Mouse (Mus musculus) heart, postnatal 0 days (tissue): Measurements from ENCODE around the gene St3gal3. TPM values are rescaled to one million over a fixed set of nuclear protein-coding genes. Genes with fewer than 3 reads are reported as not detected.

Experiments used
- ATAC-seq: fragments of 200-750 bp; cut with Nextera tagmentation; 2 replicates; pipeline ENCODE4 v1.8.0; 2017; ENCODE audit warnings: low read depth, moderate number of reproducible peaks, moderate library complexity; ENCODE audit not compliant: insufficient read depth
- DNase-seq: peaks from one replicate; pipeline ENCODE4 v3.0.0-alpha.2; 2016; ENCODE audit warnings: low spot score
- H3K27ac ChIP-seq: fragments of 300-500 bp; sonication (generic); 2 replicates; pipeline ENCODE4 v1.5.1; 2014; ENCODE audit warnings: low read depth, mild to moderate bottlenecking
- H3K27me3 ChIP-seq: fragments of 300-500 bp; sonication (generic); 2 replicates; pipeline ENCODE4 v1.6.1; 2014; ENCODE audit warnings: low read length, mixed read lengths; ENCODE audit not compliant: control insufficient read depth, insufficient read depth
- H3K36me3 ChIP-seq: fragments of 300-500 bp; sonication (generic); replicated peaks from 2 replicates; pipeline ENCODE4 v1.6.1; 2014; ENCODE audit warnings: low read length, mixed read lengths; ENCODE audit not compliant: control insufficient read depth, insufficient read depth
- H3K4me1 ChIP-seq: fragments of 300-500 bp; sonication (generic); 2 replicates; pipeline ENCODE4 v1.6.1; 2014; ENCODE audit warnings: antibody characterized with exemption; ENCODE audit not compliant: control insufficient read depth, insufficient read depth
- H3K4me2 ChIP-seq: fragments of 300-500 bp; sonication (generic); 2 replicates; pipeline ENCODE4 v1.6.1; 2014; ENCODE audit warnings: low read depth, mild to moderate bottlenecking, low read length, moderate library complexity
- H3K4me3 ChIP-seq: fragments of 300-500 bp; sonication (generic); 2 replicates; pipeline ENCODE4 v1.5.1; 2014; ENCODE audit warnings: low read depth, low read length
- H3K9ac ChIP-seq: fragments of 300-500 bp; sonication (generic); replicated peaks from 2 replicates; pipeline ENCODE4 v1.6.1; 2014; ENCODE audit warnings: low read depth, low read length, mixed read lengths
- H3K9me3 ChIP-seq: fragments of 300-500 bp; sonication (generic); replicated peaks from 2 replicates; pipeline ENCODE4 v1.6.1; 2016; ENCODE audit warnings: low read length; ENCODE audit not compliant: control insufficient read depth
- CTCF ChIP-seq: IDR thresholded peaks from 2 replicates; pipeline ENCODE4 v1.5.1; 2016; ENCODE audit warnings: antibody characterized with exemption, control low read depth, low read depth
- EP300 ChIP-seq: IDR thresholded peaks from 2 replicates; pipeline ENCODE4 v1.6.1; 2016; ENCODE audit warnings: antibody characterized with exemption, low read depth
- WGBS: fragments of 180-500 bp; shearing (Covaris S2); extraction: QIAGEN DNeasy Blood & Tissue Kit; methylation state at CpG from one replicate; pipeline ENCODE4 v1.1.7; 2014; 5-methylcytosine and 5-hydroxymethylcytosine counted together
- polyA plus RNA-seq: library from polyadenylated mRNA; unstranded; fragments of >200 nt; fragmentation: Nextera tagmentation; extraction: Ambion mirVana; gene quantifications from 2 replicates; pipeline ENCODE4 v1.2.1, GENCODE M21; 2015
- total RNA-seq: library from RNA; depleted of rRNA; stranded (reverse); fragments of >200 nt; gene quantifications from 2 replicates; pipeline ENCODE4 v1.2.3, GENCODE M21; 2014; ENCODE audit warnings: low replicate concordance

St3gal3 gene
- total and polyA plus RNA-seq, 2 experiments from 2014 or later = 8.2 to 44.5 TPM

DNA sequence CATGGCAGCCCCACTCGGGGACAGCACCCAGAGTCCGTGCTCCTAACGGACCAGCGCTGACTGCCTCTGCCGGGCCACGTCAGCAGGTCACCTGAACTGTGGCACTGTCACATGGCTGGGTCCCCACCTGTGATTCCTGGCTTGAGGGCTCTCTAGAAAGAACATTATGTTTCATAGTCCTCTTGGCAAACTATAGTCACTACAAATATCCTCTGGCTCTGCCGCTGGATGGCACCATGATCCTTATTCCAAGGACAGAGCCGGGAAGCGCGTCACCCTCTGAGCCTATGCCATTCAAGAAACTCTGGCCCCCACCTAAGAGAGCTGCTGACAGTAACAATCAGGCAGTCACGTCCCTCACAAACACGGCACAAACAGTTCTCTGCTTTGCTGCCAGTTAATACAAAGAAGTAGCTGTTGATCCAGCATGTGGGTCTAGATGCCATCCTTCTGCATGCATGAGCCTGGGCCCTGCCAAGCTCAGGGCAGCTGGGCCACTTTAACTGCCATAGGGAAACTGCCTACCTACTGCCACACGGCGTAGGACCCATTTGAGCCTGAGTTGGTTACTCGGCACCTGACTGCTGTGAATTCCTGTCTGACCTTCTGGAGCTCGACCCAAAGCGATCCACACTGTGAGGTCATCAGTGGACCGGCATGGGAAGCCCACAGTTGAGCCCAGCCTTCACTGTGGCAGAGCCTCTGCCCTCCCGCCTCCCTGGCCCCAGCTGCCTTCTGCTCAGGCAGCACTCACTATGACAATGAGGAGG lies 13.0 kb upstream of the St3gal3 start:
- 89% methylated on average over 19 of the region's 19 CpGs for WGBS
- H3K27me3 ChIP-seq = no peaks in the 10 kb centered on the region
- H3K27ac ChIP-seq = no peak overlapping the region
- TF ChIP-seq EP300 (no peak), CTCF (no peak)
- ATAC-seq = peak; percentile 64; the same call in 1 of the 2 replicates
- DNase-seq = no peak
- H3K4me2 ChIP-seq = no peak overlapping the region
- H3K36me3 ChIP-seq = peaks cover 98% of the 10 kb centered on the region
- H3K9me3 ChIP-seq = no peaks in the 10 kb centered on the region
- no peak overlapping the region for H3K9ac ChIP-seq
- 0 out of 2 replicates have a peak, but pooled peaks cover 5% of the 10 kb centered on the region for H3K4me1 ChIP-seq
- H3K4me3 ChIP-seq = no peak overlapping the region

DNA sequence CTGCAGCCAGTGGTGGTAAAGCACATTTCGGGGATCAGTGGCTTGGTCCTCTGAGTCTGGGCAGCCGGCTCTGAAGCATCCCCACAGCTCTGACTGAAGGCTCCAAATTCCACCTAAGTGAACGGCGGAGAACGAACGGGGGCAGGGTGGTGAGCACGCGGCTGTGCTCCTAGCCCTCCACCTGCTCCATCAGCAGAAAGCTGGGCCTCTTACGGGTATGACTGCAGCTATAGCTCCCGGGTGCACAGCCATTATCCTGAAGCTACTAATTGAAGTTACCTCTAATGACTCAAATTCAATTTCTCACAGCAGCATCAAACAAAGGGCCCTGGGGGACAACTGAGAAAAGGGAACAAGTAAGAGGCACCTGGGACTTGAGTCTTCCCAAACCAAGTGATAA lies 12.4 kb upstream of the St3gal3 start:
- Histone ChIP-seq H3K36me3 (peaks cover 98% of the 10 kb centered on the region), H3K9me3 (no peaks in the 10 kb centered on the region), H3K27me3 (no peaks in the 10 kb centered on the region), H3K27ac (no peak overlapping the region), H3K9ac (no peak overlapping the region), H3K4me1 (0 out of 2 replicates have a peak, but pooled peaks cover 5% of the 10 kb centered on the region), H3K4me2 (no peak overlapping the region), H3K4me3 (no peak overlapping the region)
- 88% methylated on average over 10 of the region's 10 CpGs for WGBS
- TF ChIP-seq CTCF (no peak), EP300 (no peak)
- DNase-seq = no peak
- ATAC-seq = no peak

DNA sequence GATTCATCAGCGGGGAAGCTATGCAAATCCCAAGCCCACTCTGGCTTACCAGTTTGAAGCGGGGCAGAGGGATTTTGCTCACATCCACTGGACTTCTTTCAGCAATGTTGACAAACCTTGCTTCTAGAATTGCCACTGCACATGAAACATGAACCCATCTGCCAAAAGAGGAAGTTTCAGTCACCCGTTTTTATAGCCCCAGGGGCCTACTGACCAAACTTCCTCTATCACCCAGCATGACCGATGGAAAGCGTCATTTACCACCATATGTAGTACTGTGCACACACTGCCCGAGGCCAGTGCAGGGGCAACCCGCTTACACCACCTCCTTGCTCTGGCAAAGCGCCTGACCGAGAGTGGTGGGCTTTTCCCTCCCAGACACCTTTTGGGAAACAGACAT lies 9.6 kb upstream of the St3gal3 start:
- Histone ChIP-seq H3K36me3 (peaks cover 96% of the 10 kb centered on the region), H3K9ac (no peak overlapping the region), H3K27me3 (no peaks in the 10 kb centered on the region), H3K4me2 (no peak overlapping the region), H3K27ac (no peak overlapping the region), H3K9me3 (no peaks in the 10 kb centered on the region), H3K4me1 (0 out of 2 replicates have a peak, but pooled peaks cover under 1% of the 10 kb centered on the region), H3K4me3 (no peak overlapping the region)
- DNase-seq = no peak
- TF ChIP-seq EP300 (no peak), CTCF (no peak)
- WGBS = 82% methylated on average over 9 of the region's 9 CpGs
- ATAC-seq = no peak

DNA sequence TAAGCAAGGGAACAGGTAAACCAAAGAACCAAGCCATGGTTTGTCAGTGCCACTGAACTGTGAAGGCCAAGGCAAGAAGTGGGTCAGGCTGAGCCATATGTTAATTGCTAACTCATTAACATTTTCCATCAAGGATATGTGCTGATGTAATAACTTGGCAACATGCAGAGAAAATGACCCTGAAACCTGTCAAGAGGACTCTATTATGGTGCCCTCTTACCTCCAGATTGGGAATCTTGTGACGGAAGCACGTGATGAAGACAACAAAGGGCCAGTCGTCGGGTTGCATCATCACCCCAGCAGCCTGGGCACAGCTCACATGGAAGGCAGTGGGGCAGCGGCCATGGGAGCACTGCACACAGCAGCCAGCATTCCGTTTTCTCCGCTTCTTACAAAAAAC lies 9.0 kb upstream of the St3gal3 start:
- Histone ChIP-seq H3K36me3 (peaks cover 92% of the 10 kb centered on the region), H3K9me3 (no peaks in the 10 kb centered on the region), H3K4me2 (no peak overlapping the region), H3K27ac (no peak overlapping the region), H3K4me3 (no peak overlapping the region), H3K4me1 (peaks cover 7% of the 10 kb centered on the region; the same call in 1 of the 2 replicates), H3K9ac (no peak overlapping the region), H3K27me3 (no peaks in the 10 kb centered on the region)
- no peak for DNase-seq
- TF ChIP-seq CTCF (no peak), EP300 (no peak)
- ATAC-seq = no peak
- WGBS = 83% methylated on average over 7 of the region's 7 CpGs

DNA sequence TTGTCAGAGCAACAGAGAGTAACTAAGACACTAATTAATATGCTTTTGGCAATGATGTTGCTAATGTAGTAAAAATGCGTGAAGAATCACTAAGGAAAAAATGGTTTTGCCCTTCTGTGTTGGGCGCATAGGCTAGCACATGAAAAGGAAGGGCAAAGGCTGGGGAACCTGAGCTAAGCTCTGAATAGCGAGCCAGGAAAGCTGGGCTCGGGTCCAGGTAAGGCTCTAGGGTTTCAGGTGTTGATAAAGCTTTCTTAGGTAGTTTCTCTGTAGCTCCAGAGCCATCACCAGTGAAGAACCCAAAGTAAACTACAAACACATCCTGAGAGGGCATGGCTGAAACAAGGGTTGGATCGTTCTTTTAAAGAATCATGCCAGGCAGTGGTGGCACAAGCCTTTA lies 6.8 kb upstream of the St3gal3 start:
- DNase-seq = no peak

More for the DNA sequence above, 6.8 kb upstream of the St3gal3 start:
- Histone ChIP-seq H3K9me3 (no peaks in the 10 kb centered on the region), H3K4me3 (no peak overlapping the region), H3K27me3 (no peaks in the 10 kb centered on the region), H3K9ac (no peak overlapping the region), H3K4me1 (peaks cover 8% of the 10 kb centered on the region; the same call in 1 of the 2 replicates), H3K4me2 (no peak overlapping the region), H3K27ac (no peak overlapping the region), H3K36me3 (peaks cover 92% of the 10 kb centered on the region)
- TF ChIP-seq CTCF = no peak
- TF ChIP-seq EP300 = no peak
- no peak for ATAC-seq
- whole genome bisulfite sequencing = 92% methylated on average over 5 of the region's 5 CpGs
